Mouse (Mus musculus): ENCODE measurements around the gene Zfp428. TPM values are rescaled to one million over a fixed set of nuclear protein-coding genes. Genes with fewer than 3 reads are reported as not detected.

Zfp428 gene
- polyA plus RNA-seq, 1 experiment from 2014 or later = 4.2 TPM

DNA sequence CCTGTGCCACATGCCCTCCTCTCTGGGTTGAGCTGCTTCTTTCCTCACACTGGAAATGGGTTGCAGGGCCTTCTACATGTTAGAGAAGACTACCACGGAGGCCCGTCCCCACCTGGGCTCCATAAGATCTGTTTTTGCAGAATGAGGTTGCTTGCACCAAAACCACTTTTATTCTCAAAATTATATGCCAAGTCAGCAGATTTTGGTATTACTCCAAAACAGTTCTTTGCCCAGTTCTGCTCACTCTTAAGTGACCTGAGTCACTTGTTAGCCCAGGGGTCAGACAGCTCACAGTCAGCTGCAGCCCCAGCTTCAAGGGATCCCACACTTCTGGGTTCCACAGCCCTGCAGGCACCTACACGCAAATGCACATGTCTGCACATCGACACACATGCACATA is 54.6 kb downstream of the Zfp428 start:
- 75% methylated on average over 4 of the region's 4 CpGs for WGBS (ENCODE audit: insufficient replicate concordance)
- Histone ChIP-seq H3K27me3 (no peaks in the 10 kb centered on the region), H3K9me3 (replicated peaks) (no peaks in the 10 kb centered on the region), H3K4me1 (replicated peaks) (0 out of 2 replicates have a peak, but pooled peaks cover 3% of the 10 kb centered on the region), H3K27ac (replicated peaks) (no peak overlapping the region), H3K9ac (no peak overlapping the region), H3K36me3 (replicated peaks) (peaks cover 60% of the 10 kb centered on the region), H3K4me2 (no peak overlapping the region), H3K4me3 (replicated peaks) (no peak overlapping the region)
- ATAC-seq (ENCODE audit: insufficient read depth) = no peak

DNA sequence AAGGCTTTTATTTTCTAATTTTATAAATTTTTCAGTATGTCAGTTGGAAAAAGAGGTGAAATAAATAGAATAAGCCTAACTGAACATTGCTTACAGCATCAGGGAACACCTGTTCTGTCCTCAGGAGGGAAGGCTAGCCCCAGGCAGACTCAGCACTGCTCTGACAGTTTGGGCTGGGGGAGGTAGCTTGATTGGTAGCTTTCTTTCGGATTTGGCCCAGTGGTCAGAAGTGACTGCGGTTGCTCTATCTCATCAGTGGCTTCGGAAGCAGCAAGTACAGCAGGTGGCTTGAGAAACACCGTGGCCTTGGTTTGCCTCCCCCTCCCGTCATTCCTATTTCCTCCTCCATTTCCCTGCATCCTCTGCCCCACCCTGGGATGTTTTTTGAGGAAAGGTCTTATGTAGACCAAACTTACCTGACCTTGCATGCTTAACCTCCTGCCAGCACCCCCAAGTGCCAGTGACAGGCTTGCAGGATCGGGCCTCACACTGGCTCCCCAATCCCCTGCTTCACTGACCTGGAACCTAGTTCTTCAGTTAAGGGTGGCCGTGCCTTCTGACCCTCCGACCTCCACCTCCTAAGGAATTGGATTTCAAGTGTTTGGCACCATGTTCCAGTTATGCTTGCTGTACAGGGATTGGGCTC is 56.5 kb downstream of the Zfp428 start:
- Histone ChIP-seq H3K4me2 (no peak overlapping the region), H3K27me3 (no peaks in the 10 kb centered on the region), H3K9ac (no peak overlapping the region), H3K4me1 (replicated peaks) (0 out of 2 replicates have a peak, but pooled peaks cover 3% of the 10 kb centered on the region), H3K36me3 (replicated peaks) (peaks cover 75% of the 10 kb centered on the region), H3K4me3 (replicated peaks) (no peak overlapping the region), H3K9me3 (replicated peaks) (no peaks in the 10 kb centered on the region), H3K27ac (replicated peaks) (no peak overlapping the region)
- WGBS (ENCODE audit: insufficient replicate concordance) = 82% methylated on average over 8 of the region's 8 CpGs
- ATAC-seq (ENCODE audit: insufficient read depth) = no peak

DNA sequence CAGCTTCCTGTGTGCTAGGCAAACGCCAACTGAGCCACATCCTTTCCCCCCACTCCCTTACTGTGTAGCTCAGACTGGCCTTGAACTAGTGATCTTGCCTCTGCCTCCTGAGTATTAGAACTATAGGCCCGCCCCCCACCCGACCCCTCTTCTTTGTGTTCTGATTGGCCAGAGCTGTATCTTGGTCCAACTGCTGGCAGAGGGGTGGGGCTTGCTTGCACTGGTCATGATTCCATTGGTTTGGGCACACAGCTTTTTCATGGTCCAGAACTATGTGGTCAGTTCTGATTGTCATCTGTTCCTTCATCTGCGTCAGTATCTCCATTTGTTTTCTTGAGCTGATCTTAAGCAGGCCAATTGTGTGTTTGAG is 57.0 kb downstream of the Zfp428 start:
- no peak overlapping the region for H3K9ac ChIP-seq
- no peak overlapping the region for H3K4me2 ChIP-seq
- no peak overlapping the region for H3K4me3 ChIP-seq (replicated peaks)
- no peak for ATAC-seq (ENCODE audit: insufficient read depth)
- 0 out of 2 replicates have a peak, but pooled peaks cover 3% of the 10 kb centered on the region for H3K4me1 ChIP-seq (replicated peaks)
- WGBS (ENCODE audit: insufficient replicate concordance) = 68% methylated on average over 4 of the region's 4 CpGs
- H3K27ac ChIP-seq (replicated peaks) = no peak overlapping the region
- H3K36me3 ChIP-seq (replicated peaks) = peaks cover 76% of the 10 kb centered on the region
- H3K9me3 ChIP-seq (replicated peaks) = no peaks in the 10 kb centered on the region
- H3K27me3 ChIP-seq = no peaks in the 10 kb centered on the region

DNA sequence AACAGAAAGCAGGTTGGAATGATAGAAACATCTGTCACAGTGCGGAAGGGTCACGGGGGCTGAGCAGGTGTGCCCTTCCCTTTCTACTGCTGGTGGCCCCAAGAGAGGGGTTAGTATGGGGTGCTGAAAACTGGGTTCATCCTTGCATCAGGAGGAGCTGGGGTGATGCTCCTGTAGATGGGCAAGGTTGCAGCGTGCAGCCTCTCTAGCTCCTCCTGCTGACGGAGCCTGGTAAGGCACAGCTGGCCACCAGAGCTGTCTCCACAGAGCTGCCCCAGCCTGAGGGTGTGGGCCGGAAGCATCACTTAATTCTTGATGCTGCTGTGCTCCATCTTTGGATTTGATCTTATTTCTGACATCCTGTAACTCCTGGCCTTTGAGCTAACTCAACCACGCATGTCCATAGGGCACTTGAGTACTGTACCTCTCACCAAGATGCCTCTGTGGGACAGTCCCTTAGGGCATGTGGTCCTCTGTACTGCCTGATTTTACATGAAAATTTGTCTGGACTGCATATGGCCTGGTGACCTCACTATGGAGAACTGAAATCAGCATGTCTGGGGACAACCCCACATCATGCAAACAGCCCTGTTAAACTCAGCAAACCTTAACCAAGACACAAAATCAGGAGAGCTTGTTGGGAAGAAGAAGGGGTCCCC is 57.9 kb downstream of the Zfp428 start:
- Histone ChIP-seq H3K4me2 (no peak overlapping the region), H3K27me3 (no peaks in the 10 kb centered on the region), H3K4me1 (replicated peaks) (0 out of 2 replicates have a peak, but pooled peaks cover 3% of the 10 kb centered on the region), H3K27ac (replicated peaks) (no peak overlapping the region), H3K9ac (no peak overlapping the region), H3K9me3 (replicated peaks) (no peaks in the 10 kb centered on the region), H3K4me3 (replicated peaks) (no peak overlapping the region), H3K36me3 (replicated peaks) (peaks cover 71% of the 10 kb centered on the region)
- ATAC-seq (ENCODE audit: insufficient read depth) = peak; percentile 47; the same call in 1 of the 2 replicates
- 64% methylated on average over 6 of the region's 6 CpGs for WGBS (ENCODE audit: insufficient replicate concordance)

Other genes starting within 250 kb of the Zfp428 start
- 0.88 and 0.93 TPM in 2 replicates for gene Zfp93, start 236.6 kb upstream of the Zfp428 start, polyA plus RNA-seq (2015; fragmentation: Nextera tagmentation; extraction: Ambion mirVana)
- gene Zfp61, start 205.8 kb upstream of the Zfp428 start, polyA plus RNA-seq (2015; fragmentation: Nextera tagmentation; extraction: Ambion mirVana) = 2.1 and 2.6 TPM in 2 replicates
- gene Zfp94, start 190.3 kb upstream of the Zfp428 start, polyA plus RNA-seq (2015; fragmentation: Nextera tagmentation; extraction: Ambion mirVana) = 1.7 TPM in 2 replicates
- gene Tescl, start 173.1 kb upstream of the Zfp428 start, polyA plus RNA-seq (2015; fragmentation: Nextera tagmentation; extraction: Ambion mirVana) = not detected in 2 replicates
- not detected in 2 replicates for gene Lypd5, start 157.8 kb upstream of the Zfp428 start, polyA plus RNA-seq (2015; fragmentation: Nextera tagmentation; extraction: Ambion mirVana)
- 127 and 144 TPM in 2 replicates for gene Kcnn4, start 136.7 kb upstream of the Zfp428 start, polyA plus RNA-seq (2015; fragmentation: Nextera tagmentation; extraction: Ambion mirVana)
- gene Smg9, start 107.4 kb upstream of the Zfp428 start, polyA plus RNA-seq (2015; fragmentation: Nextera tagmentation; extraction: Ambion mirVana) = 14.8 and 15.9 TPM in 2 replicates
- gene Irgc1, start 54.7 kb upstream of the Zfp428 start, polyA plus RNA-seq (2015; fragmentation: Nextera tagmentation; extraction: Ambion mirVana) = 0.18 TPM in 1 of 2 replicates, not detected in the other
- gene Plaur, start 44.5 kb upstream of the Zfp428 start, polyA plus RNA-seq (2015; fragmentation: Nextera tagmentation; extraction: Ambion mirVana) = 5.8 and 6.5 TPM in 2 replicates
- gene Cadm4, start 25.0 kb upstream of the Zfp428 start, polyA plus RNA-seq (2015; fragmentation: Nextera tagmentation; extraction: Ambion mirVana) = 0.20 and 0.25 TPM in 2 replicates
- not detected in 2 replicates for gene AC161166.1, start 5.4 kb downstream of the Zfp428 start, polyA plus RNA-seq (2015; fragmentation: Nextera tagmentation; extraction: Ambion mirVana)
- 1.6 and 2.0 TPM in 2 replicates for gene Irgq, start 23.7 kb downstream of the Zfp428 start, polyA plus RNA-seq (2015; fragmentation: Nextera tagmentation; extraction: Ambion mirVana)
- gene Pinlyp, start 39.1 kb downstream of the Zfp428 start, polyA plus RNA-seq (2015; fragmentation: Nextera tagmentation; extraction: Ambion mirVana) = not detected in 2 replicates
- 41.1 and 48.9 TPM in 2 replicates for gene Xrcc1, start 39.3 kb downstream of the Zfp428 start, polyA plus RNA-seq (2015; fragmentation: Nextera tagmentation; extraction: Ambion mirVana)
- gene Ethe1, start 80.5 kb downstream of the Zfp428 start, polyA plus RNA-seq (2015; fragmentation: Nextera tagmentation; extraction: Ambion mirVana) = 27.1 and 28.9 TPM in 2 replicates
- 0.22 and 0.24 TPM in 2 replicates for gene Zfp575, start 80.6 kb downstream of the Zfp428 start, polyA plus RNA-seq (2015; fragmentation: Nextera tagmentation; extraction: Ambion mirVana)
- gene Phldb3, start 103.8 kb downstream of the Zfp428 start, polyA plus RNA-seq (2015; fragmentation: Nextera tagmentation; extraction: Ambion mirVana) = 0.10 and 0.12 TPM in 2 replicates
- gene Lypd3, start 129.5 kb downstream of the Zfp428 start, polyA plus RNA-seq (2015; fragmentation: Nextera tagmentation; extraction: Ambion mirVana) = not detected in 2 replicates
- 0.08 TPM in 1 of 2 replicates, not detected in the other for gene Tex101, start 169.7 kb downstream of the Zfp428 start, polyA plus RNA-seq (2015; fragmentation: Nextera tagmentation; extraction: Ambion mirVana)
- not detected in 2 replicates for gene BC049730, start 202.2 kb downstream of the Zfp428 start, polyA plus RNA-seq (2015; fragmentation: Nextera tagmentation; extraction: Ambion mirVana)
- not detected in 2 replicates for gene Gm4763, start 219.9 kb downstream of the Zfp428 start, polyA plus RNA-seq (2015; fragmentation: Nextera tagmentation; extraction: Ambion mirVana)